Mouse (Mus musculus) MEL (cell line): ENCODE measurements around the gene Cd300c2. TPM values are rescaled to one million over a fixed set of nuclear protein-coding genes. Genes with fewer than 3 reads are reported as not detected.

ENCODE experiments used
- DNase-seq: peaks from one replicate; pipeline ENCODE4 v3.0.0; 2011; ENCODE audit warnings: low read depth, low spot score
- H3K27ac ChIP-seq: 2 replicates; pipeline ENCODE4 v1.5.1; 2012; ENCODE audit warnings: low read depth, mild to moderate bottlenecking, control low read depth, low read length, moderate library complexity; ENCODE audit not compliant: control insufficient read depth
- H3K27me3 ChIP-seq, 2 experiments: fragments of 150-350 bp in 1 of 2; sonication (generic) in 1 of 2; 2 replicates each; pipeline ENCODE4 v1.6.1; 2012; ENCODE audit warnings: low read length in 2 of 2, mild to moderate bottlenecking in 2 of 2, improper control_type of control experiment in 1 of 2, moderate library complexity in 1 of 2; ENCODE audit not compliant: insufficient read depth in 2 of 2, control insufficient read depth in 1 of 2
- H3K36me3 ChIP-seq, 2 experiments: 2 replicates each; pipeline ENCODE4 v1.6.1; 2012 to 2014; ENCODE audit warnings: low read length in 2 of 2, improper control_type of control experiment in 1 of 2, inconsistent platforms in 1 of 2, mild to moderate bottlenecking in 1 of 2; ENCODE audit not compliant: insufficient read depth in 2 of 2, control insufficient read depth in 1 of 2
- H3K4me1 ChIP-seq, 2 experiments: fragments of 150-350 bp in 1 of 2; sonication (generic) in 1 of 2; 2 replicates each; pipeline ENCODE4 v1.6.1; 2012; ENCODE audit warnings: low read length in 2 of 2, improper control_type of control experiment in 1 of 2, mild to moderate bottlenecking in 1 of 2; ENCODE audit not compliant: insufficient read depth in 2 of 2, control insufficient read depth in 1 of 2
- H3K4me3 ChIP-seq, 2 experiments: fragments of 150-350 bp in 1 of 2; sonication (generic) in 1 of 2; 2 replicates each; pipeline ENCODE4 v1.5.1; 2012; ENCODE audit warnings: low read depth in 2 of 2, low read length in 2 of 2, mild to moderate bottlenecking in 2 of 2, moderate library complexity in 2 of 2, control low read depth in 1 of 2, improper control_type of control experiment in 1 of 2; ENCODE audit not compliant: control insufficient read depth in 1 of 2, insufficient read depth in 1 of 2
- H3K79me2 ChIP-seq: 2 replicates; pipeline ENCODE4 v1.6.1; 2012; ENCODE audit warnings: mild to moderate bottlenecking, low read length, moderate library complexity; ENCODE audit not compliant: control insufficient read depth, poor library complexity, insufficient read depth
- H3K9ac ChIP-seq: 2 replicates; pipeline ENCODE4 v1.6.1; 2012; ENCODE audit warnings: low read depth, mild to moderate bottlenecking, control low read depth, low read length, moderate library complexity; ENCODE audit not compliant: control insufficient read depth, poor library complexity, severe bottlenecking
- H3K9me3 ChIP-seq: fragments of 150-350 bp; sonication (generic); replicated peaks from 2 replicates; pipeline ENCODE4 v1.6.1; 2012; ENCODE audit warnings: mild to moderate bottlenecking, low read length, improper control_type of control experiment, moderate library complexity; ENCODE audit not compliant: insufficient read depth
- CTCF ChIP-seq, 3 experiments: IDR thresholded peaks in 2 of 3; conservative IDR thresholded peaks in 1 of 3; 2 replicates each; pipeline ENCODE4 v1.5.1; 2011 to 2012; ENCODE audit warnings: low read length in 3 of 3, low read depth in 2 of 3, mild to moderate bottlenecking in 2 of 3, improper control_type of control experiment in 1 of 3, inconsistent platforms in 1 of 3, mixed read lengths in 1 of 3, moderate library complexity in 1 of 3; ENCODE audit not compliant: control insufficient read depth in 1 of 3, insufficient read depth in 1 of 3, poor library complexity in 1 of 3, severe bottlenecking in 1 of 3
- E2F4 ChIP-seq: IDR thresholded peaks from 2 replicates; pipeline ENCODE4 v1.6.1; 2011; ENCODE audit warnings: low read depth, low read length, improper control_type of control experiment, borderline replicate concordance
- ETS1 ChIP-seq: IDR thresholded peaks from 2 replicates; pipeline ENCODE4 v1.6.1; 2012; ENCODE audit warnings: low read depth, mild to moderate bottlenecking, inconsistent platforms, low read length, improper control_type of control experiment, moderate library complexity
- GABPA ChIP-seq: IDR thresholded peaks from 2 replicates; pipeline ENCODE4 v1.6.1; 2012; ENCODE audit warnings: low read depth, mild to moderate bottlenecking, inconsistent platforms, low read length, improper control_type of control experiment, moderate library complexity
- HCFC1 ChIP-seq: IDR thresholded peaks from 2 replicates; pipeline ENCODE4 v1.6.1; 2012; ENCODE audit warnings: low read depth, mild to moderate bottlenecking, inconsistent platforms, low read length, improper control_type of control experiment, moderate library complexity
- JUND ChIP-seq: IDR thresholded peaks from 2 replicates; pipeline ENCODE4 v1.6.1; 2011; ENCODE audit warnings: low read depth, mild to moderate bottlenecking, improper control_type of control experiment, low read length
- KAT2A ChIP-seq: conservative IDR thresholded peaks from 2 replicates; pipeline ENCODE4 v1.6.1; 2012; ENCODE audit warnings: low read depth, low read length, improper control_type of control experiment, inconsistent platforms
- MAX ChIP-seq: IDR thresholded peaks from 2 replicates; pipeline ENCODE4 v1.6.1; 2011; ENCODE audit warnings: low read length, improper control_type of control experiment
- MYB ChIP-seq: IDR thresholded peaks from 2 replicates; pipeline ENCODE4 v1.6.1; 2011; ENCODE audit warnings: mild to moderate bottlenecking, low read depth, low read length, improper control_type of control experiment
- POLR2AphosphoS2 ChIP-seq: IDR thresholded peaks from 2 replicates; pipeline ENCODE4 v1.6.1; 2011; ENCODE audit warnings: low read length, improper control_type of control experiment
- RAD21 ChIP-seq: IDR thresholded peaks from 2 replicates; pipeline ENCODE4 v1.6.1; 2011; ENCODE audit warnings: mild to moderate bottlenecking, low read depth, low read length, improper control_type of control experiment
- SIN3A ChIP-seq: IDR thresholded peaks from 2 replicates; pipeline ENCODE4 v1.6.1; 2012; ENCODE audit warnings: low read length, improper control_type of control experiment, inconsistent platforms
- TCF12 ChIP-seq: IDR thresholded peaks from 2 replicates; pipeline ENCODE4 v1.6.1; 2014; ENCODE audit warnings: low read depth, mild to moderate bottlenecking, inconsistent platforms, low read length, improper control_type of control experiment, moderate library complexity
- USF2 ChIP-seq, 2 experiments: IDR thresholded peaks; 2 replicates each; pipeline ENCODE4 v1.6.1; 2011 to 2012; ENCODE audit warnings: improper control_type of control experiment in 2 of 2, low read length in 2 of 2, borderline replicate concordance in 1 of 2, inconsistent platforms in 1 of 2, low read depth in 1 of 2, mild to moderate bottlenecking in 1 of 2; ENCODE audit not compliant: insufficient read depth in 1 of 2
- ZC3H11A ChIP-seq: IDR thresholded peaks from 2 replicates; pipeline ENCODE4 v1.6.1; 2012; ENCODE audit warnings: low read depth, mild to moderate bottlenecking, inconsistent platforms, low read length, improper control_type of control experiment
- polyA plus RNA-seq, 2 experiments: library from polyadenylated mRNA; stranded (reverse) in 1 of 2; unstranded in 1 of 2; fragments of >175 nt in 1 of 2; fragments of >200 nt in 1 of 2; gene quantifications; 2 replicates each; pipeline versions ENCODE4 v1.2.1 to v1.2.4; 2012; ENCODE audit warnings: low replicate concordance in 2 of 2, low read depth in 1 of 2; ENCODE audit not compliant: insufficient read length in 2 of 2, insufficient read depth in 1 of 2, missing spikeins in 1 of 2
- total RNA-seq: library from RNA; depleted of rRNA; stranded (reverse); fragments of 300-350 nt; gene quantifications from 2 replicates; pipeline ENCODE4 v1.2.3, GENCODE M21; 2012

Cd300c2 gene
- total and polyA plus RNA-seq, 3 experiments, result not detected

DNA sequence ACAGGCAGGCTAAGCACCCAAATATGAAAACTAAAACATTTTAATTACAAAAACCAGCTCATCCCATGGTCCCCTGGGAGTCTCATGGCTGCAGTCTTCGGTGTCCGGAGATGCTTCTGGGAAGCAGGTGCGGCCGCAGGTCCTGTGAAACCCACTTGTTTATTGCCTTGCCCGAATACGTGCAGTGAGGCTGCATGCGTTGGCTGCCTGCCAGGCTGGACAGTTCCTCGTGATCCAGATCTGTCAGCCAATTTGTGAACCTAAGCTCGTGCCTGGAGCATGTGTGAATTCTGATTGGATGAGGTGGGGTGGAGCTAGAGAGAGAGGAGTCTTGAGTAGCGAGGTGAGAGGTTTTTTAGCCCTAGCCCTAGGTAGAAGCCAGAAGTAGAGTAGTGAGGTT lies 29.0 kb downstream of the Cd300c2 start:
- DNase-seq, result no peak
- Histone ChIP-seq H3K4me3 (no peak overlapping the region), H3K27ac (no peak overlapping the region), H3K79me2 (no peaks in the 10 kb centered on the region), H3K27me3 (no peaks in the 10 kb centered on the region), H3K36me3 (no peaks in the 10 kb centered on the region), H3K9me3 (no peaks in the 10 kb centered on the region), H3K4me1 (no peaks in the 10 kb centered on the region), H3K9ac (no peak overlapping the region)
- TF ChIP-seq CTCF (IDR thresholded peaks at IDR 0.05 in 2 of 3, conservative IDR thresholded peaks at IDR 0.05 in 1 of 3; ENCODE audit: control insufficient read depth in 1 of 3, insufficient read depth in 1 of 3, low read depth in 2 of 3, low read length in 3 of 3, poor library complexity in 1 of 3, severe bottlenecking in 1 of 3) (no peak), MYB (no peak), RAD21 (no peak), JUND (no peak), ETS1 (no peak), HCFC1 (no peak), ZC3H11A (no peak), E2F4 (no peak), GABPA (no peak), USF2 (IDR thresholded peaks at IDR 0.05; ENCODE audit: borderline replicate concordance in 1 of 2, insufficient read depth in 1 of 2, low read depth in 1 of 2, low read length in 2 of 2) (no peak), KAT2A (no peak), POLR2AphosphoS2 (no peak)

DNA sequence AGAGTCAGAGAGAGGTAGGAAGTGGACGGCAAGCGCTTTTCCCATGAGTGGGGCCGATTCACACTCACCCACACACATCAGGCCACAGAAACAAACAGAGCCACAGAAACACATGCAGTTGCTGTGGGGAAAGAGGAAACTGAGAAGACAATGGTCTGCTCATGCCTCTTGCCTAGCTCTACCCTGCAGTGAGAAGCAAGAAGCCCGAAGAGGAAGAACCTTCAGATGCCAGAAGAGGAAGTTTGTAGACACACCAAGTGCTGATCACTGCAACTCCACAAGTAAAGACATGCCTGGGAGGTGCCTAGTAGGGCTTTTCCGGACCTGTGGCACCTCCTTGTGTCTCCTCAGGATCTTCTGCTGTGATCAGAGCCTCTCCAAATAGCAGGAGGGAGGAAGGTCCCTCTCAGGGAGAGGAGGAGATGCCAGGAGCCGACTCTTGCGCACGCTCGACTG lies 32.9 kb downstream of the Cd300c2 start, which contains the start of gene Cd300c:
Gene Cd300c, minus strand, starts transcription at position 406 of the 456 bp plus-strand sequence.
- Histone ChIP-seq H3K27me3 (no peaks in the 10 kb centered on the region), H3K9ac (no peak within 1 kb of the TSS), H3K9me3 (no peaks in the 10 kb centered on the region), H3K36me3 (no peaks in the 10 kb centered on the region), H3K27ac (no peak within 1 kb of the TSS), H3K79me2 (no peaks in the 10 kb centered on the region), H3K4me1 (no peaks in the 10 kb centered on the region), H3K4me3 (no peak within 1 kb of the TSS)
- no peak for TF ChIP-seq E2F4
- TF ChIP-seq SIN3A, result no peak
- no peak for DNase-seq

DNA sequence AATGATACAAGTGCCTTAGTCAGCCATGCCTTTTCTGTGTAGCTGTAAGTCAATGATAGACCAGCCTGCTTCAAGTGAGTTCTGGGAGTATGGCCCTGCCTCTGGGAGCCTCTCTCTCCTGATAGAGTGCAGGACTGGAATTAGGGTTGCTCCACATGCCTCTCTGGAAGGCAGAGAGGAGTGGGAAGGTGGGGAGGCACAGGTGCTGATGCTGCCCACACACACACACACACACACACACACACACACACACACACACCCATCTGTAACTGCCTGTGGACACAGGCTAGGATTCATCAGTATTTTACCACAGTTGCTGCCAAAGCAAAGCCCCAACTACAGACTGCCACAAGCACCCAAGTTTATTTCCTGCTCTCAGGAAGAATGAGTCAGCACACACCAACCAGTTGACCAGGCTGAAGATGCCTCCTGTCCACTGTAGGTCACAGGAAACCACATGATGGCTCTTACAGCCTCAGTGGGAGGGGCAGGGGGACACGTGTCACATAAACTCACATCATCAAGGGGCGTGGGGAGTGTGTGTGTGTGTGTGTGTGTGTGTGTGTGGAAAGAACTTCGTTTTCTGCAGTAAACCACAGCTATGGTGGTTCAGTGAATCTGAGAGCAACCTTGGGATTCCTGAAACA lies 36.4 kb downstream of the Cd300c2 start:
- no peak overlapping the region for H3K4me3 ChIP-seq
- no peaks in the 10 kb centered on the region for H3K9me3 ChIP-seq
- H3K36me3 ChIP-seq, result no peaks in the 10 kb centered on the region
- no peak for DNase-seq
- no peak overlapping the region for H3K9ac ChIP-seq
- no peaks in the 10 kb centered on the region for H3K27me3 ChIP-seq
- H3K27ac ChIP-seq, result no peak overlapping the region
- TF ChIP-seq ZC3H11A (no peak), MAX (no peak), TCF12 (no peak), GABPA (no peak), ETS1 (no peak)
- no peaks in the 10 kb centered on the region for H3K4me1 ChIP-seq
- H3K79me2 ChIP-seq, result no peaks in the 10 kb centered on the region
